8 mouse cellular contexts compared by ENCODE assay signal in genomic region chr19:47168223-47168622, GRCm38 (mm10). TPM values are rescaled to one million over a fixed set of nuclear protein-coding genes. Genes with fewer than 3 reads are reported as not detected.
DNase-seq lines count a peak whose midpoint lies in the region; ATAC-seq and TF ChIP-seq lines count a peak whose summit lies in the region.

No protein-coding gene starts in this region.

- TF ChIP-seq CTCF in cerebellum, adult 2 months (IDR thresholded peaks at IDR 0.05; ENCODE audit: borderline replicate concordance, insufficient read depth, low read depth, low read length): peak; percentile 69

- no peak for TF ChIP-seq POLR2A in cerebellum, adult 2 months (IDR thresholded peaks at IDR 0.05; ENCODE audit: borderline replicate concordance, insufficient read depth, low read length)

- H3K9ac ChIP-seq in heart, embryonic 11.5 days (ENCODE audit: low read depth, low read length): 0 out of 2 replicates have a peak overlapping the region, but pooled peaks have one; percentile 46
- H3K9ac ChIP-seq in midbrain, embryonic 12.5 days (replicated peaks): no peak overlapping the region

- no peaks in the 10 kb centered on the region for H3K9me3 ChIP-seq in heart, embryonic 11.5 days (replicated peaks; ENCODE audit: control insufficient read depth, low read length)
- H3K9me3 ChIP-seq in midbrain, embryonic 12.5 days: no peaks in the 10 kb centered on the region

- no peaks in the 10 kb centered on the region for H3K27me3 ChIP-seq in cerebellum, adult 2 months (ENCODE audit: control insufficient read depth, insufficient read depth, low read length)
- no peaks in the 10 kb centered on the region for H3K27me3 ChIP-seq in heart, embryonic 11.5 days (ENCODE audit: control insufficient read depth, insufficient read depth, low read length)
- no peaks in the 10 kb centered on the region for H3K27me3 ChIP-seq in midbrain, embryonic 12.5 days

- WGBS in cerebellum, adult 2 months: 11% methylated on average over 13 of the region's 13 CpGs
- 7% methylated on average over 13 of the region's 13 CpGs for WGBS in heart, embryonic 11.5 days (ENCODE audit: insufficient replicate concordance)
- 5% methylated on average over 13 of the region's 13 CpGs for WGBS in midbrain, embryonic 12.5 days

- H3K4me2 ChIP-seq in heart, embryonic 11.5 days: peak overlapping the region; percentile 65
- peak overlapping the region; percentile 30 for H3K4me2 ChIP-seq in midbrain, embryonic 12.5 days (replicated peaks)

- no peaks in the 10 kb centered on the region for H3K4me1 ChIP-seq in cerebellum, adult 2 months (ENCODE audit: control insufficient read depth, insufficient read depth, low read length)
- peaks cover 4% of the 10 kb centered on the region; the same call in 1 of the 2 replicates for H3K4me1 ChIP-seq in heart, embryonic 11.5 days (ENCODE audit: control insufficient read depth, insufficient read depth, low read length)
- H3K4me1 ChIP-seq in midbrain, embryonic 12.5 days: peaks cover 11% of the 10 kb centered on the region; the same call in 1 of the 2 replicates

- no peaks in the 10 kb centered on the region for H3K36me3 ChIP-seq in heart, embryonic 11.5 days (ENCODE audit: control insufficient read depth, insufficient read depth, low read length)
- H3K36me3 ChIP-seq in midbrain, embryonic 12.5 days: no peaks in the 10 kb centered on the region

- no peak overlapping the region for H3K4me3 ChIP-seq in cerebellum, adult 2 months (replicated peaks; ENCODE audit: insufficient read depth, low read depth, low read length)
- H3K4me3 ChIP-seq in heart, embryonic 11.5 days (ENCODE audit: low read depth, low read length): peak overlapping the region; percentile 21
- H3K4me3 ChIP-seq in midbrain, embryonic 12.5 days: no peak overlapping the region

- no peak overlapping the region for H3K27ac ChIP-seq in cerebellum, adult 2 months (ENCODE audit: insufficient read depth, low read length)
- no peak overlapping the region for H3K27ac ChIP-seq in heart, embryonic 11.5 days (ENCODE audit: low read depth, low read length)
- H3K27ac ChIP-seq in midbrain, embryonic 12.5 days (replicated peaks): no peak overlapping the region

- peak; percentile 35 to 41 for DNase-seq in cerebellum, adult 2 months
- no peak for DNase-seq in cerebellum, adult 18-20 months
- peak; percentile 60 for DNase-seq in CD4-positive helper T cell, adult 2 months (ENCODE audit: low read depth, low spot score)
- peak; percentile 45 for DNase-seq in kidney, postnatal 14 days
- no peak for DNase-seq in right cerebral cortex, postnatal 14 days

- peak; percentile 89 for ATAC-seq in common myeloid progenitor, adult 5-6 weeks (replicated peaks; ENCODE audit: low read depth, poor library complexity, severe bottlenecking)
- no peak for ATAC-seq in heart, embryonic 11.5 days (replicated peaks; ENCODE audit: insufficient number of reproducible peaks, low FRiP score, low TSS enrichment)
- 0 out of 2 replicates have a peak, but pooled peaks have one; percentile 34 for ATAC-seq in midbrain, embryonic 12.5 days (ENCODE audit: low FRiP score, low read depth)

RNA-seq across cellular contexts. Expression of gene Neurl1a, which starts 10.4 kb away (rescaled TPM):
- 77.8 and 91.5 TPM in 2 replicates for polyA plus RNA-seq in cerebellum, adult 2 months (2012; rRNA removed)
- 0.09 TPM in 1 of 2 replicates, not detected in the other for total RNA-seq in common myeloid progenitor, adult 5-6 weeks (2017)
- 3.0 and 3.2 TPM in 2 replicates for polyA plus RNA-seq in heart, embryonic 11.5 days (2014; fragmentation: Nextera tagmentation; extraction: Ambion mirVana)
- 4.8 and 5.2 TPM in 2 replicates for polyA plus RNA-seq in midbrain, embryonic 12.5 days (2016; fragmentation: Nextera tagmentation; extraction: Ambion mirVana)

RNA-seq across cellular contexts. Expression of gene Calhm3, which starts 10.7 kb away (rescaled TPM):
- not detected in 2 replicates for polyA plus RNA-seq in cerebellum, adult 2 months (2012; rRNA removed)
- not detected in 2 replicates for total RNA-seq in common myeloid progenitor, adult 5-6 weeks (2017)
- polyA plus RNA-seq in heart, embryonic 11.5 days (2014; fragmentation: Nextera tagmentation; extraction: Ambion mirVana): not detected in 2 replicates
- polyA plus RNA-seq in midbrain, embryonic 12.5 days (2016; fragmentation: Nextera tagmentation; extraction: Ambion mirVana): not detected in 2 replicates

RNA-seq across cellular contexts. Expression of gene Calhm1, which starts 24.2 kb away (rescaled TPM):
- not detected in 2 replicates for polyA plus RNA-seq in cerebellum, adult 2 months (2012; rRNA removed)
- not detected in 2 replicates for total RNA-seq in common myeloid progenitor, adult 5-6 weeks (2017)
- not detected in 2 replicates for polyA plus RNA-seq in heart, embryonic 11.5 days (2014; fragmentation: Nextera tagmentation; extraction: Ambion mirVana)
- polyA plus RNA-seq in midbrain, embryonic 12.5 days (2016; fragmentation: Nextera tagmentation; extraction: Ambion mirVana): not detected in 2 replicates

RNA-seq across cellular contexts. Expression of gene Calhm2, which starts 30.1 kb away (rescaled TPM):
- polyA plus RNA-seq in cerebellum, adult 2 months (2012; rRNA removed): 1.3 and 1.4 TPM in 2 replicates
- 7.6 and 17.6 TPM in 2 replicates for total RNA-seq in common myeloid progenitor, adult 5-6 weeks (2017)
- 1.4 and 2.2 TPM in 2 replicates for polyA plus RNA-seq in heart, embryonic 11.5 days (2014; fragmentation: Nextera tagmentation; extraction: Ambion mirVana)
- 1.3 and 2.3 TPM in 2 replicates for polyA plus RNA-seq in midbrain, embryonic 12.5 days (2016; fragmentation: Nextera tagmentation; extraction: Ambion mirVana)

Comparison
In these comparisons a context has a peak if more than half of its experiments do, and no peak if none do; other contexts are left out.
1. DNase-seq: peak in cerebellum, adult 2 months (2 of 2), CD4-positive helper T cell, adult 2 months (single experiment) and kidney, postnatal 14 days (single experiment); none in cerebellum, adult 18-20 months (0 of 2) and right cerebral cortex, postnatal 14 days (single experiment).
2. RNA of gene Neurl1a, which starts 10.4 kb away (polyA plus RNA-seq): 77.8 to 91.5 TPM in cerebellum, adult 2 months; 4.8 to 5.2 TPM in midbrain, embryonic 12.5 days and 3.0 to 3.2 TPM in heart, embryonic 11.5 days; every median in the first group is over 10 times any median in the second.